Mouse (Mus musculus): Measurements from ENCODE around the gene Dock6. TPM values are rescaled to one million over a fixed set of nuclear protein-coding genes. Genes with fewer than 3 reads are reported as not detected.
A peak's percentile ranks its signal among the peaks of the same experiment; 100 is the strongest.
"Not testable (repeated sequence)": the region's sequence is repeated elsewhere in the genome, so short reads cannot be mapped to it uniquely, and the experiment has no call there.

The Dock6 gene
- polyA plus RNA-seq, 1 experiment = 30.8 TPM

GRCm38 (mm10) chr9:21792644-21793043 lies 59.8 kb downstream of the Dock6 start:
- DNase-seq = no peak
- H3K27me3 ChIP-seq (ENCODE audit: control insufficient read depth, insufficient read depth, low read length) = no peaks in the 10 kb centered on the region
- H3K36me3 ChIP-seq (ENCODE audit: control insufficient read depth, insufficient read depth, low read length) = no peaks in the 10 kb centered on the region
- H3K4me1 ChIP-seq (replicated peaks; ENCODE audit: control insufficient read depth, insufficient read depth, low read length) = peaks cover 2% of the 10 kb centered on the region; the same call in 1 of the 2 replicates
- no peak overlapping the region for H3K27ac ChIP-seq (ENCODE audit: control insufficient read depth, insufficient read depth, low read length)
- no peak overlapping the region for H3K4me3 ChIP-seq (ENCODE audit: control insufficient read depth, insufficient read depth, low read length)
- WGBS = 20% methylated on average over 8 of the region's 8 CpGs
- TF ChIP-seq POLR2A (IDR thresholded peaks at IDR 0.05; ENCODE audit: control insufficient read depth, extremely low read depth, insufficient read depth, low read length, poor library complexity) (no peak), CTCF (IDR thresholded peaks at IDR 0.05; ENCODE audit: borderline replicate concordance, control insufficient read depth, extremely low read depth, insufficient read depth, low read length, poor library complexity) (no peak)

GRCm38 (mm10) chr9:21791861-21792260 lies 60.6 kb downstream of the Dock6 start:
- TF ChIP-seq CTCF (IDR thresholded peaks at IDR 0.05; ENCODE audit: borderline replicate concordance, control insufficient read depth, extremely low read depth, insufficient read depth, low read length, poor library complexity) (no peak), POLR2A (IDR thresholded peaks at IDR 0.05; ENCODE audit: control insufficient read depth, extremely low read depth, insufficient read depth, low read length, poor library complexity) (no peak)
- DNase-seq = no peak
- no peak overlapping the region for H3K4me3 ChIP-seq (ENCODE audit: control insufficient read depth, insufficient read depth, low read length)

GRCm38 (mm10) chr9:21788234-21788633 lies 64.2 kb downstream of the Dock6 start:
- Histone ChIP-seq H3K4me1 (replicated peaks; ENCODE audit: control insufficient read depth, insufficient read depth, low read length) (no peaks in the 10 kb centered on the region), H3K27ac (ENCODE audit: control insufficient read depth, insufficient read depth, low read length) (no peak overlapping the region), H3K36me3 (ENCODE audit: control insufficient read depth, insufficient read depth, low read length) (no peaks in the 10 kb centered on the region), H3K27me3 (ENCODE audit: control insufficient read depth, insufficient read depth, low read length) (no peaks in the 10 kb centered on the region), H3K4me3 (ENCODE audit: control insufficient read depth, insufficient read depth, low read length) (no peak overlapping the region)
- 91% methylated on average over 9 of the region's 9 CpGs for WGBS
- DNase-seq = no peak
- TF ChIP-seq CTCF (IDR thresholded peaks at IDR 0.05; ENCODE audit: borderline replicate concordance, control insufficient read depth, extremely low read depth, insufficient read depth, low read length, poor library complexity) = no peak
- no peak for TF ChIP-seq POLR2A (IDR thresholded peaks at IDR 0.05; ENCODE audit: control insufficient read depth, extremely low read depth, insufficient read depth, low read length, poor library complexity)

More at GRCm38 (mm10) chr9:21791861-21792260, 60.6 kb downstream of the Dock6 start:
- Histone ChIP-seq H3K36me3 (ENCODE audit: control insufficient read depth, insufficient read depth, low read length) (no peaks in the 10 kb centered on the region), H3K27me3 (ENCODE audit: control insufficient read depth, insufficient read depth, low read length) (no peaks in the 10 kb centered on the region), H3K27ac (ENCODE audit: control insufficient read depth, insufficient read depth, low read length) (no peak overlapping the region), H3K4me1 (replicated peaks; ENCODE audit: control insufficient read depth, insufficient read depth, low read length) (no peaks in the 10 kb centered on the region; the same call in 1 of the 2 replicates)
- 92% methylated on average over 8 of the region's 8 CpGs for WGBS

GRCm38 (mm10) chr9:21787654-21788053 lies 64.8 kb downstream of the Dock6 start:
- TF ChIP-seq POLR2A (IDR thresholded peaks at IDR 0.05; ENCODE audit: control insufficient read depth, extremely low read depth, insufficient read depth, low read length, poor library complexity) (no peak), CTCF (IDR thresholded peaks at IDR 0.05; ENCODE audit: borderline replicate concordance, control insufficient read depth, extremely low read depth, insufficient read depth, low read length, poor library complexity) (no peak)

GRCm38 (mm10) chr9:21786906-21787305 lies 65.5 kb downstream of the Dock6 start:
- H3K4me1 ChIP-seq (replicated peaks; ENCODE audit: control insufficient read depth, insufficient read depth, low read length) = no peaks in the 10 kb centered on the region
- TF ChIP-seq CTCF (IDR thresholded peaks at IDR 0.05; ENCODE audit: borderline replicate concordance, control insufficient read depth, extremely low read depth, insufficient read depth, low read length, poor library complexity) (peak; percentile 82; the same call in 1 of the 2 replicates), POLR2A (IDR thresholded peaks at IDR 0.05; ENCODE audit: control insufficient read depth, extremely low read depth, insufficient read depth, low read length, poor library complexity) (no peak)
- DNase-seq = peak; percentile 71
- WGBS = 12% methylated on average over 6 of the region's 6 CpGs
- no peak overlapping the region for H3K27ac ChIP-seq (ENCODE audit: control insufficient read depth, insufficient read depth, low read length)
- no peak overlapping the region for H3K4me3 ChIP-seq (ENCODE audit: control insufficient read depth, insufficient read depth, low read length)
- no peaks in the 10 kb centered on the region for H3K27me3 ChIP-seq (ENCODE audit: control insufficient read depth, insufficient read depth, low read length)
- H3K36me3 ChIP-seq (ENCODE audit: control insufficient read depth, insufficient read depth, low read length) = no peaks in the 10 kb centered on the region

More at GRCm38 (mm10) chr9:21787654-21788053, 64.8 kb downstream of the Dock6 start:
- WGBS = 93% methylated on average over 5 of the region's 5 CpGs
- H3K27ac ChIP-seq (ENCODE audit: control insufficient read depth, insufficient read depth, low read length) = no peak overlapping the region
- no peak overlapping the region for H3K4me3 ChIP-seq (ENCODE audit: control insufficient read depth, insufficient read depth, low read length)
- H3K36me3 ChIP-seq (ENCODE audit: control insufficient read depth, insufficient read depth, low read length) = no peaks in the 10 kb centered on the region
- no peaks in the 10 kb centered on the region for H3K4me1 ChIP-seq (replicated peaks; ENCODE audit: control insufficient read depth, insufficient read depth, low read length)
- DNase-seq = no peak
- H3K27me3 ChIP-seq (ENCODE audit: control insufficient read depth, insufficient read depth, low read length) = no peaks in the 10 kb centered on the region

- not testable (repeated sequence) for H3K36me3 ChIP-seq (ENCODE audit: control insufficient read depth, insufficient read depth, low read length); H3K4me3 ChIP-seq (ENCODE audit: control insufficient read depth, insufficient read depth, low read length); H3K27ac ChIP-seq (ENCODE audit: control insufficient read depth, insufficient read depth, low read length); DNase-seq; H3K4me1 ChIP-seq (replicated peaks; ENCODE audit: control insufficient read depth, insufficient read depth, low read length); H3K27me3 ChIP-seq (ENCODE audit: control insufficient read depth, insufficient read depth, low read length)
- 91% methylated on average over 2 of the region's 2 CpGs for WGBS
Observed at GRCm38 (mm10) chr9:21786309-21786708, 66.1 kb downstream of the Dock6 start.

All from thymus, adult 2 months (tissue).